Mouse (Mus musculus) lung, embryonic 14.5 days (tissue): Measurements from ENCODE around the gene Itgad. TPM values are rescaled to one million over a fixed set of nuclear protein-coding genes. Genes with fewer than 3 reads are reported as not detected.

Source experiments
- ATAC-seq: fragments of 200-750 bp; cut with Nextera tagmentation; 2 replicates; pipeline ENCODE4 v1.8.0; 2017; ENCODE audit warnings: mild to moderate bottlenecking, moderate TSS enrichment, moderate library complexity; ENCODE audit not compliant: insufficient read depth
- DNase-seq: peaks from one replicate; pipeline ENCODE4 v3.0.0-alpha.2; 2015
- H3K27ac ChIP-seq: fragments of 300-500 bp; sonication (generic); 2 replicates; pipeline ENCODE4 v1.5.1; 2014; ENCODE audit warnings: low read depth, mild to moderate bottlenecking, moderate library complexity
- H3K27me3 ChIP-seq: fragments of 300-500 bp; sonication (generic); 2 replicates; pipeline ENCODE4 v1.6.1; 2014; ENCODE audit warnings: low read length, control low read depth; ENCODE audit not compliant: insufficient read depth
- H3K36me3 ChIP-seq: fragments of 300-500 bp; sonication (generic); 2 replicates; pipeline ENCODE4 v1.6.1; 2014; ENCODE audit warnings: control low read depth; ENCODE audit not compliant: insufficient read depth
- H3K4me1 ChIP-seq: fragments of 300-500 bp; sonication (generic); 2 replicates; pipeline ENCODE4 v1.6.1; 2014; ENCODE audit warnings: antibody characterized with exemption, control low read depth; ENCODE audit not compliant: insufficient read depth
- H3K4me2 ChIP-seq: fragments of 300-500 bp; sonication (generic); 2 replicates; pipeline ENCODE4 v1.6.1; 2014; ENCODE audit warnings: mild to moderate bottlenecking
- H3K4me3 ChIP-seq: fragments of 300-500 bp; sonication (generic); 2 replicates; pipeline ENCODE4 v1.5.1; 2014; ENCODE audit warnings: low read depth, low read length
- H3K9ac ChIP-seq: fragments of 300-500 bp; sonication (generic); 2 replicates; pipeline ENCODE4 v1.6.1; 2014
- H3K9me3 ChIP-seq: fragments of 300-500 bp; sonication (generic); 2 replicates; pipeline ENCODE4 v1.6.1; 2016; ENCODE audit warnings: low read depth, low read length, control low read depth
- CTCF ChIP-seq: IDR thresholded peaks from 2 replicates; pipeline ENCODE4 v1.5.1; 2016; ENCODE audit warnings: antibody characterized with exemption, low read depth
- WGBS: fragments of 180-500 bp; shearing (Covaris S2); extraction: QIAGEN DNeasy Blood & Tissue Kit; methylation state at CpG from one replicate; pipeline ENCODE4 v1.1.7; 2014; 5-methylcytosine and 5-hydroxymethylcytosine counted together
- polyA plus RNA-seq: library from polyadenylated mRNA; unstranded; fragments of >200 nt; fragmentation: Nextera tagmentation; extraction: Ambion mirVana; gene quantifications from 2 replicates; pipeline ENCODE4 v1.2.1, GENCODE M21; 2014

Gene Itgad
- polyA plus RNA-seq, 1 experiment from 2014 or later = not detected

GRCm38 (mm10) chr7:128244410-128245025 is 90.3 kb downstream of the Itgad start:
- Histone ChIP-seq H3K9me3 (no peaks in the 10 kb centered on the region), H3K4me2 (no peak overlapping the region), H3K9ac (no peak overlapping the region), H3K27ac (no peak overlapping the region), H3K4me3 (no peak overlapping the region), H3K36me3 (peaks cover 60% of the 10 kb centered on the region), H3K4me1 (peaks cover 10% of the 10 kb centered on the region), H3K27me3 (no peaks in the 10 kb centered on the region)
- DNase-seq (no peak), ATAC-seq (no peak)
- 87% methylated on average over 18 of the region's 18 CpGs for WGBS
- no peak for TF ChIP-seq CTCF

- Histone ChIP-seq H3K4me1 (peaks cover 9% of the 10 kb centered on the region), H3K9me3 (no peaks in the 10 kb centered on the region), H3K27me3 (no peaks in the 10 kb centered on the region), H3K27ac (peak overlapping the region; percentile 96), H3K4me2 (peak overlapping the region; percentile 73), H3K4me3 (no peak overlapping the region), H3K9ac (peak overlapping the region; percentile 74; the same call in 1 of the 2 replicates), H3K36me3 (peaks cover 59% of the 10 kb centered on the region)
- WGBS = 87% methylated on average over 4 of the region's 4 CpGs
- ATAC-seq = no peak
- no peak for DNase-seq
- TF ChIP-seq CTCF = no peak
These were observed 91.4 kb downstream of the Itgad start for GRCm38 (mm10) chr7:128245547-128245946.

- peak; percentile 84 for DNase-seq
- TF ChIP-seq CTCF = no peak
- Histone ChIP-seq H3K4me1 (peaks cover 10% of the 10 kb centered on the region), H3K4me2 (peak within 1 kb of the TSS; percentile 73), H3K27me3 (no peaks in the 10 kb centered on the region), H3K36me3 (peaks cover 58% of the 10 kb centered on the region), H3K9me3 (no peaks in the 10 kb centered on the region), H3K27ac (peak within 1 kb of the TSS; percentile 96), H3K9ac (peak within 1 kb of the TSS; percentile 74), H3K4me3 (peak within 1 kb of the TSS; percentile 54)
- ATAC-seq = peak; percentile 92
- 2% methylated on average over 28 of the region's 30 CpGs for WGBS
These were observed 92.6 kb downstream of the Itgad start, which contains the start of gene Tgfb1i1 for GRCm38 (mm10) chr7:128246496-128247391. Gene Tgfb1i1 (plus strand): TSS chr7:128246812.

- H3K9ac ChIP-seq = peak overlapping the region; percentile 74
- H3K27me3 ChIP-seq = no peaks in the 10 kb centered on the region
- peak; percentile 80 for TF ChIP-seq CTCF
- peak overlapping the region; percentile 73 for H3K4me2 ChIP-seq
- peak overlapping the region; percentile 96 for H3K27ac ChIP-seq
- H3K36me3 ChIP-seq = peaks cover 58% of the 10 kb centered on the region
- peak overlapping the region; percentile 54 for H3K4me3 ChIP-seq
- peaks cover 13% of the 10 kb centered on the region for H3K4me1 ChIP-seq
- ATAC-seq (peak; percentile 84), DNase-seq (peak; percentile 99)
- no peaks in the 10 kb centered on the region for H3K9me3 ChIP-seq
- 1% methylated on average over 13 of the region's 13 CpGs for WGBS
These were observed 93.3 kb downstream of the Itgad start for GRCm38 (mm10) chr7:128247443-128247842.

GRCm38 (mm10) chr7:128248081-128249042 is 94.2 kb downstream of the Itgad start:
- peaks cover 59% of the 10 kb centered on the region for H3K36me3 ChIP-seq
- H3K4me2 ChIP-seq = peak overlapping the region; percentile 73
- peaks cover 13% of the 10 kb centered on the region for H3K4me1 ChIP-seq
- no peaks in the 10 kb centered on the region for H3K27me3 ChIP-seq
- DNase-seq (no peak), ATAC-seq (no peak)
- peak overlapping the region; percentile 54 for H3K4me3 ChIP-seq
- 73% methylated on average over 10 of the region's 10 CpGs for WGBS
- TF ChIP-seq CTCF = no peak
- no peak overlapping the region for H3K27ac ChIP-seq
- no peaks in the 10 kb centered on the region for H3K9me3 ChIP-seq
- H3K9ac ChIP-seq = peak overlapping the region; percentile 74

- peaks cover 58% of the 10 kb centered on the region for H3K36me3 ChIP-seq
- no peaks in the 10 kb centered on the region for H3K27me3 ChIP-seq
- H3K4me3 ChIP-seq = no peak overlapping the region
- ATAC-seq (no peak), DNase-seq (no peak)
- H3K4me1 ChIP-seq = peaks cover 13% of the 10 kb centered on the region
- H3K9me3 ChIP-seq = no peaks in the 10 kb centered on the region
- no peak overlapping the region for H3K4me2 ChIP-seq
- no peak for TF ChIP-seq CTCF
- H3K27ac ChIP-seq = no peak overlapping the region
- H3K9ac ChIP-seq = no peak overlapping the region
- 82% methylated on average over 5 of the region's 5 CpGs for WGBS
These were observed 95.8 kb downstream of the Itgad start for GRCm38 (mm10) chr7:128249998-128250397.
